Mouse (Mus musculus) kidney, adult 9 months (tissue): Measurements from ENCODE around the gene Prr7.
A peak's percentile ranks its signal among the peaks of the same experiment; 100 is the strongest.

ENCODE experiments used
- DNase-seq: peaks from one replicate; pipeline ENCODE4 v3.0.0; 2022

The Prr7 gene

GRCm38 (mm10) chr13:55449205-55449604, 14.9 kb upstream of the Prr7 start:
- no peak for DNase-seq

GRCm38 (mm10) chr13:55449679-55450441, 14.2 kb upstream of the Prr7 start:
- DNase-seq: no peak

- no peak for DNase-seq
Observed at GRCm38 (mm10) chr13:55450511-55450980, 13.5 kb upstream of the Prr7 start.

GRCm38 (mm10) chr13:55451296-55451695, 12.8 kb upstream of the Prr7 start:
- no peak for DNase-seq

DNA sequence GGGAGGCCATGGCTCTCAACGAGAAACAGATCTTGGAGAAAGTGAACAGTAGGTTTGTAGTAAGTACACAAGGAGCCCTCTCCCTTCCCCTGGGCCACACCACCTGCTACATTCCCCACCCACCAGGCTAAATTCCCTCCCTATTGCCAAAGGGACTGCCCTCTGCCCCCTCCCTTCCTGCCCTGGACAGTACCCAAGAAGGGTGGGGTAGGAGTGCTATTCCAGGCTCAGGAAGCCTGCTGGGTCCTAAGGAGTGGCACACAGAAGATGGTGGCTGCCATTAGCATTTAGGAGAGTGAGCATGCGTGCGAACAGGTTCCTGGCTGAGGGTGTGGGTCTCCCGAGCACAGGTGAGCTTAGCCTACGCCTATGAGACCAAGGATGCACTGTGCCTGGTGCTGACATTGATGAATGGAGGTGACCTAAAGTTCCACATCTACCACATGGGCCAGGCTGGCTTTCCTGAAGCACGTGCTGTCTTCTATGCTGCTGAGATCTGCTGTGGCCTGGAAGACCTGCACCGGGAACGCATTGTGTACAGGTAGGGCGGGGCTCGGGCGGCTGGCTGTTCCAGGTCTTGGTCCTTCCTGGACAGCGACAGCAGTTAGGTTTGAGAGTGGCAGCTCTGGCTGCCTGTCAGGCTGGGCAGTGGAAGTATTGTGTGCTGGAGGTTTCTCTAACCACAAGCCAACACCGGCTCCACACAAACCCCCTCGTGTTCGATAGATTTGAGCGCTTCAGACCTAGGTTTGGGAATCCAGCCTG, 12.1 kb upstream of the Prr7 start:
- DNase-seq: no peak

DNA sequence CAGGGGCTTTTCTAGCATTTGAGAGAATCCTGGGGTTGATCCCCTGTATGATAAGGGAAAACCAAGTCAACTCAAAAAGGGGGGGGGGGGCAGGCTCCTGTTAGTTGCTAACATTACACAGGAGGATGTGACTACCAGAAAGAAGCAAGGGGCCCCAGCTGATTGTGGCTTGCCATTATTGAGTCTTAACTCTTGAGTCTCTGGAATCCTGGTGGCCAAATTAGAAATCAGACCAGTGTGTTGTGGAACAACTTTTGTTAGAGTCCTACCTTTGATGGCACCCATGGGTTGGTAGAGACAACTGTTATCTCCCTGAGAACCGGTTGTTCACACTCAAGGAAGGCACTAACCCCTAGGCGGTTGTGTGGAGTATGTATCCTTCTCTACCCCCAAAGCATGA, 1.1 kb upstream of the Prr7 start:
- DNase-seq: no peak

DNA sequence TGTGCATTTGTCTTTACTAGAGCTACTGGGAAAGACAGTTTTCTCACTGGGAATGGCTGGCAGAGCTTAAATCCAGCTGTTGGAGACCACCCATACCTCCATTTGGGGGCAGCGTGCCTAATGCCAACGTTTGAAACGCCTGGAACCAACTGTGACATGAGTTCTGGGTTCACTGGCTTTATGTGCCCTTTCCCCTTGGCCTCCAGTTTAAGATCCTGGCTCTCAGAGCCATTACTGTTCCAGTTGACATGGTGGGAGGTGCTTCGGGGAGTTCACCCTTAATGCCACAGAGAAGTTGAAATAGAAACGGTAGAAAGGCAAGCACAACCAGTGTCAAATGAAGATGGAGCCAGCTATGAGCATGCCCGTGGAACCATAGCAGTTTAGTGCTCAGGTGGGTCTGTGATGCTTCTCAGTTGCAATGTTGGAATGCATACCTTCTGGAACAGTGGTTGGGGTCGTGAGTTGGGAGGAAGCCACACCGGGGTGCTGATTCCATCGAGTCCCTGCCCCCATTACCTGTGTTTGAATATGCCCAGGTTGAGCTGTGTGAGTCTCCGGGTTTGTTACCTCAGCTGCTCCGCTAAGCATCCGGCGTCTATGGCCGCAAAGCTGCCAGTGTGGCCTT, 554 bp upstream of the Prr7 start:
- DNase-seq: no peak

DNA sequence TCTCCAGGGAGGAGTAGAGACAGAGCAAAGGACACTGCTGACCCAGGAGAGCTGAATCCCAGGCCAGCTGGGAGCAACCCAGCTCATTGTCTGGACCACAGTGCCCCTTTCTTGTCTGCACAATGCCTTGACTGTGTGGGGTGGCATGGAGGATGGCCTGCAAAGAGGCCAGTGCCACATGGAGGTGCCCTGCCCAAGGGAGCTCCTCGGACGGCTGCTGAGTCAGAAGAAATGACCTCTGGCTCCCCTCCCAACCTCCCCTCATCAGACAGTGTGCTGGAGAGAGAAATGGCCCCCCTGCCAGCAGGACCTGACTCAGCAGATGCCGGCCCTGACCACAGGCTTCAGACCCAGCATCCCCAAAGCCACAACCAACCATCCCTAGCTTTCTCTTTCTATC, 1.1 kb downstream of the Prr7 start:
- no peak for DNase-seq

GRCm38 (mm10) chr13:55465830-55466440, 1.9 kb downstream of the Prr7 start:
- no peak for DNase-seq

DNA sequence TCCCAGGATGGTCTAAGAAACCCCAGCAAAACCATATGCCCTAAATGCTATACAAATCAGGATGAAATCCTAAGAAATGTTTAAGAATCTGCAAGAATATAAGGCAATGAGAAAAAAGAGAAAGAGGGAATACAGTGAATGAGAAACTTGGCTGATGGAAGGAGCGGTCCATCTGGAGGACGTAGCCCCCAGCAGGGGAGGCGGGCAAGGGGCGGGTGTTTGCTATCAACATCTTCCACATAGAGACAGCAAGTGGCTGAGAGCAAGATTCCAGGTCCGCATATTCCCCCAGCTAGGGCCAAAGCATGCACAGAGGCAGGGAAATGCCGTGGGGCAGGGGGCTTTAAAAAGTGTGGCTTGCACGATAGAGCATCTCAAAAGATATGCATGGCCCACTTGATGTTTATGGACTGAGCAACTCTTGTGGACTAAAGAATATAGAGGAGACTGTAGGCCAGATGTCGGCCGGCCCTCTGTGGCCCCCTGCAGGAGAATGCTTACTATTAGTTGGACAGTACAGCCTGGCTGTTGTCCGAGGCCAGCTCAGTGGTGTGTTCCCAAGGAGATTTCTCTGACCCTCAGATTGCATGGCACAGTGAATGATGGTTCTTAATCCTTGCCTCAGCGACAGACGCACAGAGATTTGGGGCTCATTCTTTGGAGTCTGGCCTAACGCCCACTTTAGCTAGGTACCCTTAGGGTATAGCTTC, 4.9 kb downstream of the Prr7 start:
- DNase-seq: no peak

GRCm38 (mm10) chr13:55470372-55470771, 6.3 kb downstream of the Prr7 start:
- DNase-seq: no peak

DNA sequence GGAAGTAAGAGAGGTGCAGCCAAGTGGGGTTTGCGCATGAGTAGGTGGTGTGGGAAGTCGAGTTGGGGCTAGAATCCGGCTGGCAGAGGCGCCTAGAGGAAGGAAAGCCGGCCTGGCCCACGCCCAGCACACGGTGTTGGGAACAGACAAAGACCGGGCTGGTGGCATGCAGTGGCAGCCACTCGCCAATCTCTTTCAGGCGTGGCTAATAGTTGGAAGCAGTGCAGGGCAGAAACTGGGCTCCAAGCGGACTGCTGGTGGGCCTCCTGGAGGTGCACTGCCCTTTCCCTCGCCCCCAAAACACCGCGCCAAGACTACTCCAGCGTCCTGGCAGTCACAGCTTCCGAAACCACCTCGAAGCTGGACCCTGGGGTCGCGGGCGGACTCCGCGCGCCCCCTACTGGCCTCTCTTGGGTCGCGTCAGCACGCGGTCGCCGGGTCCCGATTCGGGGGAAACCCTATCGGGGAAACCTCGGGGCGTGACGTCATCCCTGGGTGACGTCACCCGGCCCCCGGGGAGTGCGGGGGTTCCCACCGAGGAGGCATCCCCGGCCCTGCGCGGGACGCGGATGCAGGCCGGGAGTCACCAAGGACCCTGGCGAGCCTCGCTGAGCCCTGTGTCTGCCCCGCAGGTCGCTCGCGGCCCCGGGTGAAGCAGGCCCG, 7.2 kb downstream of the Prr7 start:
- peak; percentile 79 for DNase-seq

- no peak for DNase-seq
Observed at GRCm38 (mm10) chr13:55471819-55472131, 7.7 kb downstream of the Prr7 start.

DNA sequence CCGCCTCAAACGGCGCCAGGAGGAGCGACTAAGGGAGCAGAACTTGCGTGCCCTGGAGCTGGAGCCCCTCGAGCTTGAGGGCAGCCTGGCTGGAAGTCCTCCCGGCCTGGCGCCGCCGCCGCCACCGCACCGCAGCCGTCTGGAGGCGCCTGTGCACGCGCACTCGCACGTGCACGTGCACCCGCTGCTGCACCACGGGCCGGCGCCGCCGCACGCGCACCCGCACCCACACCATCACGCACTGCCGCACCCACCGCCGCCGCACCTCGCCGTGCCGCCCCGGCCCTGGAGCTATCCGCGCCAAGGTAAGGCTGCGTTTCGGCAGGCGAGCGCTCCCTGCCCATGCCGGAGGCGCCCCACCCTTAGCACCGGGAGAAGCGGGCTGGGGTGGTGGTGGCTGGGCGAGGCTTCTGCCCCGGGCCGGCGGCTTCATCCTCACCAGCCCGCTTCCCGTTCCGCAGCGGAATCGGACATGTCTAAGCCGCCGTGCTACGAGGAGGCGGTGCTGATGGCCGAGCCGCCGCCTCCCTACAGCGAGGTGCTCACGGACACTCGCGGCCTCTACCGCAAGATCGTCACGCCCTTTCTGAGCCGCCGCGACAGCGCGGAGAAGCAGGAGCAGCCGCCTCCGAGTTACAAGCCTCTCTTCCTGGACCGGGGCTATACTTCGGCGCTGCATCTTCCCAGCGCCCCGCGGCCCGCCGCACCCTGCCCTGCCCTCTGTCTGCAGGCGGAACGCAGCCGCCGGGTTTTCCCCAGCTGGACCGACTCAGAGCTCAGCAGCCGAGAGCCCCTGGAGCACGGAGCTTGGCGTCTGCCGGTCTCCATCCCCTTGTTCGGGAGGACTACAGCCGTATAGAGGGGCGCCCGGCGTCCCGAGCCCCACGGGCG, 8.3 kb downstream of the Prr7 start:
- no peak for DNase-seq

GRCm38 (mm10) chr13:55473076-55473831, 9.2 kb downstream of the Prr7 start:
- no peak for DNase-seq

DNA sequence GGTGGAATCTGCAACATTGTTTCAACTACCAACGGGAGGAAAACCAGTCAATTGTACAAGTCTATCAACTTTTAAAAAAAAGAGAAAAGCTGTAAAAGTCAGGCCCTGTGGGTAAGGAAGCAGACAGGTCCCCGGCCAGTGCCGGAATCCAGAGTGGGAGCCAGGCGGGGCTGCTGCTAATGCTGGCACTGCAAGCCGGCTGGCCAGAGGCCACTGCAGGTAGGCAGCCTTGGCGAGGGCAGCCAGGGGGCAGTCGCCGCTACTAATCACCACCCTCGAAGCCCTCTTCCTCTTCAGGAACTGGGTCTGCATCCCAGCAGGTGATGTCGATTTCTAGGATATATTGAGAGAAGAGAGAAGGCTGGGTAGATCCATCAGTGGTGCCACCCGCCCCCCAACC, 9.9 kb downstream of the Prr7 start:
- no peak for DNase-seq

DNA sequence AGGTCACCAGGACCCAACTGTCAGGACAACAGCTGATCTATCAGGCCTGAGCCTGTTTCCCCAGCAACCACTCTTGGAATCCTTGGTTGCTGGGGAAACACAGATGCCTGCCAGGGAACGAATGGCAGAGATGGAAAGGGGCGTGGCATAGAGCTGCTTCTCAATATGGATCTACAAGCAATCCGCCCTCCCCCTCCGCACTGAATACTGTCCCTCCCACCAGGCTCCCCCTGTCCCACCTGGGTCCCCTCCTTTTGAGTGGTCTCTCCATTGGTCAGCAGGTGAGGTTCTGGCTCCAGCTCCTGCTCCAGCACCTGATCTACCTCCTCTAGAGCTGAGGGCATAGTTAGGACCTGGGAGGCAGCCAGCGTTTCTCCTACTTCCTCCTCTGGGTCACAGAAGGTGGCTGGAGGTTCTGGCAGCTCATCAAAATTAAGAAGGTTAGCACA, 10.6 kb downstream of the Prr7 start:
- no peak for DNase-seq

GRCm38 (mm10) chr13:55475750-55476149, 11.7 kb downstream of the Prr7 start:
- DNase-seq: no peak

DNA sequence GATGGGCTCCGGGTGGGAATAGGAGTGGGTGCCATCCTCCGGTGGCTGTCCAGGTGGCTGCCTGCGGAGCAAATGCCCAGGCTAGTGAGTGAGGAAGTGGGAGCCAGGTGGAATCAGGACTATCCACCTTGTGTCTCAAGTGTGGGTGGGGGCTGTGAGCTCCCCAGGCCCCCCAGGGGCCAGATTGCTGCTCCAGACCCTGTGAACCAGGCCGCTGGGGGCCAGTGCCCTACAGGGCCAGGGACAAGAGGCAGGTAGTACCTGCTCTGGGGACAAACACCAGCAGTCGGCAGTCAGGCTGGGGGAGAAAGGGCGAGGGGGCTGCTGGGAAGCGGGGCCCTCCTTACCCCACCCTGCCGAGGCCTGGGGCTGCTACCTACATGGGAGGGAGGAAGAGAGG, 12.2 kb downstream of the Prr7 start:
- no peak for DNase-seq

GRCm38 (mm10) chr13:55477492-55477891, 13.4 kb downstream of the Prr7 start:
- no peak for DNase-seq
